Mouse (Mus musculus) gastrocnemius, adult 2 months (tissue): ENCODE measurements at regions not wholly inside any gene's neighbourhood (a gene's known extent, or its start where the extent isn't known, plus 50 kb on each side); places are given as distances from the start of the nearest gene placed in this dataset.

Source experiments
- DNase-seq: peaks from one replicate; pipeline ENCODE4 v3.0.0; 2022
- H3K27ac ChIP-seq: fragments of 200-600 bp; 2 replicates; pipeline ENCODE4 v1.8.1; 2022; ENCODE audit warnings: mild to moderate bottlenecking
- H3K4me3 ChIP-seq: fragments of 200-600 bp; 2 replicates; pipeline ENCODE4 v1.8.1; 2022; ENCODE audit warnings: mild to moderate bottlenecking, moderate library complexity
- CTCF ChIP-seq: fragments of 200-600 bp; IDR thresholded peaks from 2 replicates; pipeline ENCODE4 v1.8.1; 2022; ENCODE audit warnings: antibody characterized with exemption, mild to moderate bottlenecking, moderate library complexity
- intact Hi-C: fragments of 180-260 bp; cut with DNase I; formaldehyde crosslinking; loops from one replicate; pipeline ENCODE4 v1.15.1; 2025

DNA sequence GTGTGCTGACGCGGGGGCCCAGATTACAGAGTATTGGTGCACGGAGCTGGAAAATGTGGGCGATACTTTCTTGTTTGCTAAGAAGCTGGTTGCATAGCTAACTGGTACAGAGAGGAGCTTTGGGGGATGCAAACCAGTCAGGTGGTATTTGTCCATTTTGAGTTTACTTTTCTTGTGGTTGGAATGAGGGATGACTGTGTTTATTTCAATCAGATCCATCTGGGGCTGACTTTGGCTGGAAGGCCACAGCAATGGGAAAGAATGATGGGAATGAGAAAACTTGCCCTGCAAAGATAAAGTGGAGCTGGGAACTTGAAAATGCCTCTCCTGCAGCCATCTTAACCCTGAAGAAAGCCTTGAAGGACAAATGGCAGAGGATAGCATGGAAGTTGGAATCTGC is 336.4 kb upstream of the Ptger4 start:
- H3K4me3 ChIP-seq, result no peak overlapping the region
- no peak for TF ChIP-seq CTCF
- H3K27ac ChIP-seq, result no peak overlapping the region
- intact Hi-C loops, result no loop called here
- no peak for DNase-seq

DNA sequence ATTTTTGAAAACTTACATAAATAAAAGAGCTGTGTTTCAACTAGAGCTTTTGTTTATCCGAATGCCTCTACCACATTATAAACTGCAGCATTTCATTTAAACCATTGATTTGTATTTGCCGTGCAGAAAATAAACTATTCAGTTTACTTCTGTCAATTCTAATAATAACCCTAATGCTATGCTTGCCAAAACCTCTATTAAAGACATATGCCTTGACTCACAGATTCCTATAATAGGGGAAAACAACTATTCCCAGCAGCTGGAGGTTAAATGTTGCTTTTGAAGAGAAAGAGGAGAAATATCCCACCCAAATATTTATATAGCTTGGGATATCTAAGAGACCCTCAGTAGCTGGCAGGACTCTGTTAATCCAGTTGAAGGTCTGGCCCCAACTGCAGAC is 340.4 kb upstream of the Ptger4 start:
- intact Hi-C loops, result no loop called here
- Histone ChIP-seq H3K27ac (no peak overlapping the region), H3K4me3 (no peak overlapping the region)
- no peak for TF ChIP-seq CTCF
- DNase-seq, result no peak

DNA sequence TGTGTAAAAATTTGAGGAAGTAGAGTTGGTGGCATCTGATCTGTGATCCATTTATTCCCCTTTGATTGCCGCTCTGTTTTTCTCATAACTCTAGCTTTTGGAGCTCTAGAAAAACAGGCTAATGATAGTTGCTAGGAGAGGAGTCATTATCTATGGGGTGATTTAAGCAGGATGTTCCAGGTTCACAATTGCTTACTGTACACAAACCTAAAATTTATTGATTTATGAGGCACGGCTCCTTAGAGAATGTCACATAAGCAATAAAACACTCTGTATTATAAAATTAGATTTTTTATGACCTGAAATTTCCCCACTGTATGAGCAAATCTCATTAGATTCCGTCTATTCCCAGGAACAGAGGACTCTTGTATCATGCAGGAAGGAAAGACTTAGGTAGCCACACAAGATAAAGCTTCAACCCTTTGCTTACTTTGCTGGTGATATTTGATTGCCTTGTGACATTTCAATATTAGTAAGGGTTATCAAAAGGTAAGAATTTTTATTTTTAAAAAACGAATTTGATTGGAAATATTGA is 360.8 kb upstream of the Ptger4 start:
- no peak overlapping the region for H3K27ac ChIP-seq
- intact Hi-C loops, result no loop called here
- no peak for DNase-seq
- TF ChIP-seq CTCF, result no peak
- no peak overlapping the region for H3K4me3 ChIP-seq

DNA sequence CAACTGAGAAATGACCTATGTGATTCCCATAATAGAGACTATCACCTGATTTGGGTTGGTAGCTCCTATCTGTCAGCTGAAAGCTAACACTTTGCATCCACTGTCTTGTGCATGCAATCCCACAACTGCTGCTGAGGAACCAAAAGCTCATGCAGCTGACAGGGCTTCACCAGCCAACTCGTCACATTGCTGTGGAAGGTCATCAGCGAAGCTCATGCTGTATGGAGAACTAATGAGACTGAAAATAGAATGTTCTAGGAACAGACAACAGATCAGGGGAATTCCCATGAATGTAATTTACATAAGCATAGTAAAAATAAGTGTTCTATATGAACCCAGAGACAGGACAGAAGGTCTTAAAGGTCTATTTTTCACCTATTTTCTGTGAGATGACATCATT is 363.5 kb upstream of the Ptger4 start:
- intact Hi-C loops, result no loop called here
- Histone ChIP-seq H3K4me3 (no peak overlapping the region), H3K27ac (no peak overlapping the region)
- no peak for TF ChIP-seq CTCF
- DNase-seq, result no peak

DNA sequence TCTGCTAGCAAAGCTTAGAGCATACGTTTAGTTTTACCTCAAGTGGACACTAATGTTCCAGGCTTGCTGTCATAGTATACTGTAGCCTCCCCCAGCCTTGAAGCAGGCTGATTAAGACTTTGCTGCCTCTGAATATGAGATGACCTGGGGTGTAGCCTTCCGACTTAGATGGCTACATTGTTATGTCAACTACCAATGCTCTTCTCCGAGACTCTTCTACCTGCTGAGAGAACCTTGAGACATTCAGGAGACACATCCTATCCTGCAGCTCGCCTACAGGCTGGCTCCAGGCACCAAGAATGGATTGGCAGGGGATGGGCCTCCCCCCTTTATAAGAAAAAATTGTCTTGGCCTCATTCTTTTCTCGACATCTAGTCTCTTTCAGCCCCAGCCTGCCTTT is 379.0 kb upstream of the Ptger4 start:
- no peak for DNase-seq
- Histone ChIP-seq H3K27ac (no peak overlapping the region), H3K4me3 (no peak overlapping the region)
- intact Hi-C loops, result no loop called here
- no peak for TF ChIP-seq CTCF

DNA sequence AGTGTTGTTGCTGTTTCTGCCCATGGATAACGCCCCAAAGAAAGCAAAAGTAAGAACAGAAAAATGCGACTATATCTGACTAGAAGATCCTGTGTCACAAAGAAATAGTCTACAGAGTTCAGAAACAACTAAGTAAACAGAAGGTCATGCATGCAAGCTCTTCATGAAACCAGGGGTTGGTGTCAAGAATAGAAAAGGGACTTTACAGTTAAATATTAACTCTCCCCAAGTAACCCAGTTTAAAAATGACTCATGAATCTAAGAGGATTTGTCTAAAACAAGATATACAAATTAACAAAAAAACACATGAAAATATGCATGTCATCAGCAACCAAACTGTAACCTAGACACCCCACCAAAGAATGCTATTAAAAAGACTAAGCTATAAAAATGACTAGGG is 381.4 kb upstream of the Ptger4 start:
- DNase-seq, result no peak
- TF ChIP-seq CTCF, result no peak
- intact Hi-C loops, result no loop called here
- Histone ChIP-seq H3K27ac (no peak overlapping the region), H3K4me3 (no peak overlapping the region)

DNA sequence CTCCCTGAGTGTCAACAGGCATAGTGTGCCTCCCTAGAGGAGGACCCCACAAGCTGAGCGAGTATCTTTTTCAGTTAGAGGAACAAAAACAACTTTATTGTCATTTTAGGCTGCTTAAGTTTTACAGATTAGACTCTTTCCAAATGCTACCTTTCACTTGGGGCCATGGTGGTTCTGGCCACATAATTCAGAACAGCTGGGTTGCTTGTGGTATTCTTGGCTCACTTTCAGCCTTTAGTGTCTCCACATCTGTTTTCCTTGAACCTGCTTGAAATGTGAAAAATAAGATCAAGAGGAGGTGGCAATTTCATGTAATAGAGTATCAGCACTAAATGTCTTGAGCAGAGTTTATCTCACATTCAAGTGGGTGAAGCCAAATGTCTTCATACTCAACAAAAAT is 402.7 kb upstream of the Ptger4 start:
- Histone ChIP-seq H3K27ac (no peak overlapping the region), H3K4me3 (no peak overlapping the region)
- no peak for TF ChIP-seq CTCF
- no peak for DNase-seq
- intact Hi-C loops, result no loop called here

DNA sequence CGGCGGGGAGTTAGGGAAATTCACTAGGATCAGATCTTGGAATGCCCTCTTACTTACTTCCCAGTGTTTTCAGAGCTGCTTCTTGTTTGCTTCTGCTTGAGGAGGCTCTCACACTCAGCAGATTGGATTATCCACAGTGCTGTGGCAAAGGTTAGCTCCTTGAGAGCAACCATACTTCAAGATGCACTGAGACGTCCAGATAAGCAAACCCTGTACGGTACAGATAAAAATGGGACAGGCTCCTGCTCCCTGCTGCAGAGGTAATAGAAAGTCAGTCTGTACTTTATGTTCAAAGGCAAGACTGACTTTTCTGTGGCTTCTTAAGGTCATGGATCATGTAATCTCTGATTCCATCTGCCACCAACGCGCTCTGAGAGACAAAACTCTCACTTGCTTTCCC is 414.8 kb upstream of the Ptger4 start:
- DNase-seq, result no peak
- Histone ChIP-seq H3K4me3 (no peak overlapping the region), H3K27ac (no peak overlapping the region)
- intact Hi-C loops, result no loop called here
- no peak for TF ChIP-seq CTCF

DNA sequence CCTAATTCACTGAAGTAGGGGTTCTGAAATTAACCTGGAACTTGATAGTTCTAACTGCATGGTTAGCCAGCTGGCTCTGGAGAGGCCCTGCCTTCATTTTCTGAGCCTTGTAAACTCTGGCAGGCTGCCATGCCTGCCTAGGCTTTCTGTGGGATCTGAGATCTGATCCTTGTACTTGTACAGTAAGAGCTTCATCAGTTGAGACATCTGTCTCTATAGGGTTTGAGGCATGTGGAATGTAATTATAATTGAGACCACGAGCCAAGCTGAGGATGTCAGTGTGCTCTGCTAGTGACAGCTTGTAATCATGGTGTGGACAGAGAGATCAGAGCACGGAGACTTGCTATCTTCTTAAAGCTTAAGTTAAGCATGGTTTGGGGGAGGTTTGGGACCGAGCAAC is 416.8 kb upstream of the Ptger4 start:
- Histone ChIP-seq H3K4me3 (no peak overlapping the region), H3K27ac (no peak overlapping the region)
- TF ChIP-seq CTCF, result no peak
- intact Hi-C loops, result no loop called here
- peak; percentile 20 for DNase-seq

DNA sequence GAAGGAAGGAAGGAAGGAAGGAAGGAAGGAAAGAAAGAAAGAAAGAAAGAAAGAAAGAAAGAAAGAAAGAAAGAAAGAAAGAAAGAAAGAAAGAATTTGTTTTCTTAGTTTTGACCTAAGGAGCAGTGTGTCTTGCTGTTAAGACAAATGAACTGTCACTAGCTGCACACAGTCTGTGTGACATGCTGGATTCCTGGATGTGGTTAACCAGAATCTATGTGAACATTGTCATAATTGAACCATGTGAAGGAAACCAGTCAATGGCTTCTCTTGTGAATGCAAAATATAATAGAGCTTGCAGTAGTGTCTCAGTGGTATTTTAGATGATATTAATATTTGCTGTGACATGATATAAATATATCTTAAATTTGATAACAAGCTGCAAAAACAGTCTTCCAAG is 427.8 kb upstream of the Ptger4 start:
- intact Hi-C loops, result no loop called here
- no peak overlapping the region for H3K27ac ChIP-seq

DNA sequence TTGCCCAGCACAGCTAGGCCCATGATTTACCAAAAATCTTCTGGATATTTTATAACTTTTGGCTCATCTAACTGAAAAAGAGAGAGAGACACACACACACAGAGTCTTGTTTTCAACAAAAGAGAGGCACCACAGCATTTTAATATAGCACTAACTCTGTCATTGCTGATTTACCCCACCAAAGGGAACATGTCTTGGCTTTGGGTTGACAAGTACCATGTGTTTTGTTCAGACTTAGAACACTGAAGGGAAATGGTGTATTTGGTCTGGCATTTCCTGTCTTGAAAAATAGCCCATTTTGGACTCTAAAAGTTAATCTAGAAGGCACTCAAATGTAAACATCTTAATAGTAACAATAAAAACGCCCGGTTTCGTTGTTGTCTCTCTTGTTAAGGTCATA is 432.7 kb upstream of the Ptger4 start:
- intact Hi-C loops, result no loop called here
- no peak overlapping the region for H3K27ac ChIP-seq
- DNase-seq, result no peak
- no peak overlapping the region for H3K4me3 ChIP-seq
- no peak for TF ChIP-seq CTCF

More for the DNA sequence above, 427.8 kb upstream of the Ptger4 start:
- no peak for TF ChIP-seq CTCF
- H3K4me3 ChIP-seq, result no peak overlapping the region
- no peak for DNase-seq

DNA sequence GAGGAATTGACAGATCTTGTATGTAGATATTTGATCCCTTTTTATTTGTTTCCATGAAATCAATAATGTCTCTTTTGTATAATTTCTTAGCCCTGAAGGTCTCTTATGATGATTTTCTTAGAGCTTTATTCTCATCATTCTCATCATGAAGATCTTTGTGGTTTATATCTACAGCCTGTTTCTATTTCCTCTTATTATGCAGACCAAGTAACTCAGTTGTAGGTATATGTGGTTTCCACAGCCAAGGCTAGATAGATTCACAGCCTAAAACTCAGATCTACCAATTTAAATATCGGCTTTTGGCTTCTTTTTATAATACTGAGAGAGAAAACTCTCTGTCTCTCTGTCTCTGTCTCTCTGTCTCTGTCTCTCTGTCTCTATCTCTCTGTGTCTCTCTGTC is 449.8 kb upstream of the Ptger4 start:
- Histone ChIP-seq H3K4me3 (no peak overlapping the region), H3K27ac (no peak overlapping the region)
- no peak for TF ChIP-seq CTCF
- no peak for DNase-seq
- intact Hi-C loops, result no loop called here

DNA sequence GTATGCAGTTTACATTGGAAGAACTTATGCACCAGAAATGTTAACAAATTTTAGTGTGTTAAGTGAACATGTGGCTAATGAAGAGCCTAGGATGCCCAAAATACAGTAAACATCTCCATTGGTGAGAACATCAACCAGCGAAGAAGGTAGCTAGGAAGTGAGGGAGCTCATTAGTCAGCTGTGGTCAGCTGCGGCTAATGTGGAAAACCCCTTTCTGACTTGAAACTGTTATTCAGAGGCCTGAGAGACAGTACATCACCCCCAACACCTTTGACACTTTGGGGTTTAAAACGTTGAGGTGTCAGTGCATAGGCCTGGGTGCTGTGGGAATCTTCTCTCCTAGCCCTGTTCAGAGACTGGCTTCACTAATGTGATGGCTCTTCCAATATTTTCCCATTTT is 451.0 kb upstream of the Ptger4 start:
- TF ChIP-seq CTCF, result no peak
- Histone ChIP-seq H3K27ac (no peak overlapping the region), H3K4me3 (no peak overlapping the region)
- intact Hi-C loops, result no loop called here
- DNase-seq, result no peak

DNA sequence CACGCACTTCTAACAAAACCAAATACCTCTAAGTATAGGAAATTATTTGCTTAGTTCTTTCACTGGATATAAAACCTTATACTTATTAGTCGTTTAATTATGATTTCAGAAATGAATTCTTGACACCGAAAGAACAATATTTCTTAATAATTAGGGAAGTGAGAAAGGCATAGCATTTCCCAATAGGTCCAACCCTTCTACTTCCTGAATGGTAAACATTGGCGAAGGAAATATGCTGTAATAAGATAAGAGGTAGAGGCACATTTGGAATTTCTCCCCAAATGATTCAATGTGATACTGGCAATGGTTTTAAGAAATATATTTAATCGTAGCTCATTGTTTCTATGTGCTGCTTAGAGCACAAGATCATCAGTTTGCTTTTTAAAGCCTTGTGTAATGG is 464.5 kb upstream of the Ptger4 start:
- Histone ChIP-seq H3K27ac (no peak overlapping the region), H3K4me3 (no peak overlapping the region)
- intact Hi-C loops, result no loop called here
- DNase-seq, result no peak
- no peak for TF ChIP-seq CTCF

DNA sequence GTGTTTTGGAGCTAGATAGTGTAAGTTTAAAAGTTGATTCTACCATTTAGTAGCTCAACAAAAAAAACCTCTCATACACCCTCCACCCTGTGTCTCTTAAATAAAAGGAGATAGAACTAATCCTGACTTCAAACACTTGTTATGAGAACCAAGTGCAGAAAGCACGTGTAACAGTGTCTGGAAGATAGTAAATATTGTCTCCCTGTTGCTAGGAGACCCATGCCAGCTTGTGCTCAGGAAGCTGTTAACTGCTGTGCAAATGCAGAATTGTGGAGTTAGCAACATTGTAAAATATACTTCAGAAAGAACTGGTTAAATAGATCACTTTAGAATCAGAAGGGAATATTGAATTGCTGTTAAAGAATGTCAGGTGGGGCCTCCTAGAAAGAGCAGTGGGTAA is 496.7 kb upstream of the Ptger4 start:
- no peak for DNase-seq
- intact Hi-C loops, result no loop called here
- no peak for TF ChIP-seq CTCF
- Histone ChIP-seq H3K4me3 (no peak overlapping the region), H3K27ac (no peak overlapping the region)
